Mouse (Mus musculus) bone marrow, adult 2 months (tissue): Measurements from ENCODE around the gene Mrpl42. TPM values are rescaled to one million over a fixed set of nuclear protein-coding genes. Genes with fewer than 3 reads are reported as not detected.

ENCODE experiments used
- H3K27ac ChIP-seq: fragments of 200-500 bp; 2 replicates; pipeline ENCODE4 v1.5.1; 2012; ENCODE audit warnings: low read depth, mild to moderate bottlenecking, control low read depth, inconsistent platforms, low read length; ENCODE audit not compliant: control insufficient read depth, poor library complexity, insufficient read depth
- H3K4me1 ChIP-seq: fragments of 200-500 bp; 2 replicates; pipeline ENCODE4 v1.6.1; 2011; ENCODE audit warnings: low read length; ENCODE audit not compliant: control insufficient read depth, insufficient read depth
- H3K4me3 ChIP-seq: fragments of 200-500 bp; replicated peaks from 2 replicates; pipeline ENCODE3; 2011; ENCODE audit warnings: mild to moderate bottlenecking, low read depth, low read length, control low read depth; ENCODE audit not compliant: control insufficient read depth
- CTCF ChIP-seq: fragments of 200-500 bp; IDR thresholded peaks from 2 replicates; pipeline ENCODE4 v1.5.1; 2011; ENCODE audit warnings: low read length, control low read depth; ENCODE audit not compliant: control insufficient read depth, insufficient read depth
- POLR2A ChIP-seq: fragments of 200-500 bp; IDR thresholded peaks from 2 replicates; pipeline ENCODE4 v1.6.1; 2011; ENCODE audit warnings: low read depth, mild to moderate bottlenecking, control low read depth, low read length, borderline replicate concordance; ENCODE audit not compliant: control insufficient read depth
- WGBS: fragments of 180-500 bp; shearing (Covaris S2); methylation state at CpG from one replicate; pipeline ENCODE4 v1.1.7; 2018; 5-methylcytosine and 5-hydroxymethylcytosine counted together
- polyA plus RNA-seq: library from polyadenylated mRNA; stranded (reverse); fragments of >200 nt; gene quantifications from 2 replicates; pipeline ENCODE4 v1.2.4, GENCODE M21; 2011; ENCODE audit warnings: low replicate concordance; ENCODE audit not compliant: missing spikeins, insufficient read depth, insufficient read length

Mrpl42 gene
- polyA plus RNA-seq, 1 experiment = 80.9 TPM

- Histone ChIP-seq H3K4me3 (no peak overlapping the region), H3K27ac (no peak overlapping the region), H3K4me1 (no peaks in the 10 kb centered on the region)
- no peak for TF ChIP-seq CTCF
- no peak for TF ChIP-seq POLR2A
- 75% methylated on average over 18 of the region's 18 CpGs for WGBS
Observed at GRCm38 (mm10) chr10:95445104-95446056, 56.4 kb downstream of the Mrpl42 start.

GRCm38 (mm10) chr10:95442334-95442733 is 59.4 kb downstream of the Mrpl42 start:
- H3K4me1 ChIP-seq = no peaks in the 10 kb centered on the region
- H3K4me3 ChIP-seq = no peak overlapping the region
- WGBS = 45% methylated on average over 4 of the region's 4 CpGs
- H3K27ac ChIP-seq = no peak overlapping the region
- TF ChIP-seq POLR2A (no peak), CTCF (no peak)

- TF ChIP-seq POLR2A = no peak
- peak; percentile 37; the same call in 1 of the 2 replicates for TF ChIP-seq CTCF
- Histone ChIP-seq H3K4me1 (no peaks in the 10 kb centered on the region), H3K27ac (no peak overlapping the region), H3K4me3 (no peak overlapping the region)
- 55% methylated on average over 2 of the region's 2 CpGs for WGBS
Observed at GRCm38 (mm10) chr10:95440566-95440965, 61.2 kb downstream of the Mrpl42 start.

GRCm38 (mm10) chr10:95439718-95440339 is 61.9 kb downstream of the Mrpl42 start:
- no peak for TF ChIP-seq POLR2A
- 70% methylated on average over 10 of the region's 10 CpGs for WGBS
- no peak overlapping the region for H3K27ac ChIP-seq
- no peak overlapping the region for H3K4me3 ChIP-seq
- H3K4me1 ChIP-seq = no peaks in the 10 kb centered on the region

- no peak overlapping the region for H3K4me3 ChIP-seq
- no peak overlapping the region for H3K27ac ChIP-seq
- no peak for TF ChIP-seq CTCF
- no peak for TF ChIP-seq POLR2A
- WGBS = 79% methylated on average over 11 of the region's 11 CpGs
- no peaks in the 10 kb centered on the region for H3K4me1 ChIP-seq
Observed at GRCm38 (mm10) chr10:95438941-95439340, 62.8 kb downstream of the Mrpl42 start.

Other genes starting within 250 kb of the Mrpl42 start
- 3.8 and 4.5 TPM in 2 replicates for gene Cradd, start 177.8 kb downstream of the Mrpl42 start, polyA plus RNA-seq
- gene Socs2, start 84.8 kb downstream of the Mrpl42 start, polyA plus RNA-seq = 7.1 and 22.7 TPM in 2 replicates
- 77.1 and 80.7 TPM in 2 replicates for gene Ube2n, start 13.2 kb upstream of the Mrpl42 start, polyA plus RNA-seq
- gene Nudt4, start 62.2 kb upstream of the Mrpl42 start, polyA plus RNA-seq = 89.7 and 95.9 TPM in 2 replicates
- 28.2 TPM in 1 of 2 replicates, not detected in the other for gene Anapc15-ps, start 171.5 kb upstream of the Mrpl42 start, polyA plus RNA-seq